Mouse (Mus musculus) left cerebral cortex, postnatal 14 days (tissue): ENCODE measurements around the gene 2610042L04Rik. TPM values are rescaled to one million over a fixed set of nuclear protein-coding genes. Genes with fewer than 3 reads are reported as not detected.
"Not testable (repeated sequence)": the region's sequence is repeated elsewhere in the genome, so short reads cannot be mapped to it uniquely, and the experiment has no call there.

ENCODE experiments used
- DNase-seq, 2 experiments: peaks; one replicate each; pipeline ENCODE4 v3.0.0; 2021 to 2022; ENCODE audit warnings: low spot score in 2 of 2, mixed read lengths in 1 of 2
- intact Hi-C: fragments of 180-260 bp; cut with DNase I; formaldehyde crosslinking; loops from one replicate; pipeline ENCODE4 v1.15.1; 2025
- long read RNA-seq, 2 experiments: library from polyadenylated mRNA; stranded (forward); transcript quantifications; one replicate each; pipeline ENCODE4 v2.0.0; 2021
- total RNA-seq, 2 experiments: library from RNA; stranded (reverse); gene quantifications; 2 replicates each; pipeline ENCODE4 v1.2.3; 2021

The 2610042L04Rik gene
- total RNA-seq: 1 to 10 TPM; 1.3 to 1.5 TPM
- long read RNA-seq, experiment 1: 0 reads
- long read RNA-seq, experiment 2: 0 reads

DNA sequence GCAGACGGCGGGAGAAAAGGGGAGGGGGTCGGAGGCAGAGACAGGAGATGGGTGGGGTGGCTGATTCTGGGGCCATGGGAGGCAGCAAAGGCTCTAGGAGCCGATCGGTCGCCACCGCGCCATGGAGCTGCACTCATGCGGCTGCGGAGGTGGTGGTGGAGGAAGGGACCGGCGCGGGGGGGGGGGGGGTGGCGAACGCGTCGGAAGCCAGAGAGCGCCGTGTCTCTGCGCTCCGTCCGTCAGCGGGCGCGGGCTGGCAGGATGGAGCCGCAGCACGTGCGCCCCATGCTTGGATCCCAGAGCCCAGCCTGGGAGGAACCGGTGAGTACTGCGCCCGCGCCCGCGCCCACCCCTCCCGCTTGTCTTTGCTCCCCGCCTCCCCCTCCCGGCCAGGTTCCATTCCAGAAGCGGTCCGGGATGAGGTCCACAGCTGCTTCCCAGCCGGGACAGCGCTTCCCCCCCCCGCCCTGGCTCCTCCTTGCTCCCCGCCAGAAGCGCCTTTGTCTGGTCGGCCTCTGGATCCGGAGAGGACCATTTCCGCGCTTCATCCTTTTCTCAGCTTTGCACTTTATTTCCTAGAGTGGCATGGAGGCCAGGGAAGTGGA lies at the start of gene 2610042L04Rik:
Gene 2610042L04Rik (plus strand): TSS at position 288 of the 605 bp plus-strand sequence.
- DNase-seq, intact Hi-C loops: not testable (repeated sequence)

- DNase-seq, intact Hi-C loops: not testable (repeated sequence)
These were observed 17.6 kb upstream of the 2610042L04Rik start, which contains the start of gene Gm3149 for GRCm38 (mm10) chr14:4316983-4317382. TSS of gene Gm3149 (plus strand) at chr14:4317283.

DNA sequence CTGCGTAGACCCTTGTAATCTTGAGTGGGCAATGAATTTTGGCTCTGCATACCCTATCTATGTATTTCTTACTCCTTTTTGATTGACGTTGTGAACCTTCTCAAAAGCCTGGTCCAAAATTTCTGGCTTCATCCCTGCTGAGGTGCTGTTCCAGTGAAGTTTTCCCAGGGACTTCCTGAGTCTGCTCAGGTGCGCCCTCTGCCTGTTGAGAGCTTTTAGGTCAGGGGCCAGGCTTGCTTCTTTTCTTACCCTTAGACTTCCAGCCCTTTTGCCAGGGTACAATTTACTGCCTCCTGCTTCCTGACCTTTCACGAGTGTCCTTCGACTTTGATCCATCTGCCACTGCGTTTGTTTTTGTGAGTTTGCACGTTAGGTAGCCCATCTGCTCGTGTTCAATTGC lies 943 bp downstream of the 2610042L04Rik start:
- intact Hi-C loops: not testable (repeated sequence)

DNA sequence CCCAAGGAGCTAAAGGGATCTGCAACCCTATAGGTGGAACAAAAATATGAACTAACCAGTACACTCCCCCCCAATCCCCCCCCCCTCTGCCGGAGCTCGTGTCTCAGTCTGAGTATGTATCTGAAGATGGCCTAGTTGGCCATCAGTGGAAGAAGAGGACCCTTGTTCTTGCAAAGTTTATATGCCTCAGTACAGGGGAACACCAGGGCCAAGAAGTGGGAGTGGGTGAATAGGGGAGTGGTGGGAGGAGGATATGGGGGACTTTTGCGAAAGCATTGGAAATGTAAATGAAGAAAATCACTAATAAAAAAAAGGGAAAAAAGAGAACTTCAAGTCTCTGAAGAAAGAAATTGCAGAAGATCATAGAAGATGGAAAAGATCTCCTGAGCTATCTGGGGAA lies 34.4 kb downstream of the 2610042L04Rik start:
- intact Hi-C loops, DNase-seq: not testable (repeated sequence)

More for the DNA sequence above, 943 bp downstream of the 2610042L04Rik start:
- not testable (repeated sequence) for DNase-seq

- DNase-seq, intact Hi-C loops: not testable (repeated sequence)
These were observed 35.1 kb downstream of the 2610042L04Rik start for GRCm38 (mm10) chr14:4369691-4370090.

- DNase-seq, intact Hi-C loops: not testable (repeated sequence)
These were observed 43.3 kb downstream of the 2610042L04Rik start for GRCm38 (mm10) chr14:4377871-4378270.

GRCm38 (mm10) chr14:4385606-4386005 lies 51.0 kb downstream of the 2610042L04Rik start:
- intact Hi-C loops: not testable (repeated sequence)

GRCm38 (mm10) chr14:4392841-4393530 lies 58.4 kb downstream of the 2610042L04Rik start:
- intact Hi-C loops, DNase-seq: not testable (repeated sequence)

More at GRCm38 (mm10) chr14:4385606-4386005, 51.0 kb downstream of the 2610042L04Rik start:
- DNase-seq: not testable (repeated sequence)

DNA sequence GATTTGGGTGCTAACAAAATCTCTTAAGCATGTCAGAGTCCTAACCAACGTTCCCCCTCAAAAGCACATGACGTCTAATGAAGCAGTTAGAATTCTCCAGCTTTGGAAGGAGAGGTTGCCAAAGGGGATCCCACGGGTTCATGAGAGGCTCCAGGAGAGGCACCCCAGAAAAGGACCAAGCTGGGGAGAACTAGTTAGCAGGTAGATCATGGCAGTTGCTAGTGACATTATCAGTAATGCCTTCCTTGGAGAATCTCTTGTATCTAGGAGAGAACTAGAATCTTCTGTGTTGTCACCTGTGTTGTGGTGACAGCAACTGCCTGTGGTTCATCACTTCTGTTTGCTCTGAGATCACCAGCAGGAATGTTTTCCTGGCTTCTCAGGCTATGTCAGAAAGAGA lies 62.7 kb downstream of the 2610042L04Rik start, which contains the start of gene Gm3159:
Gene Gm3159 (plus strand): TSS at position 301 of the 400 bp plus-strand sequence.
- intact Hi-C loops, DNase-seq: not testable (repeated sequence)

DNA sequence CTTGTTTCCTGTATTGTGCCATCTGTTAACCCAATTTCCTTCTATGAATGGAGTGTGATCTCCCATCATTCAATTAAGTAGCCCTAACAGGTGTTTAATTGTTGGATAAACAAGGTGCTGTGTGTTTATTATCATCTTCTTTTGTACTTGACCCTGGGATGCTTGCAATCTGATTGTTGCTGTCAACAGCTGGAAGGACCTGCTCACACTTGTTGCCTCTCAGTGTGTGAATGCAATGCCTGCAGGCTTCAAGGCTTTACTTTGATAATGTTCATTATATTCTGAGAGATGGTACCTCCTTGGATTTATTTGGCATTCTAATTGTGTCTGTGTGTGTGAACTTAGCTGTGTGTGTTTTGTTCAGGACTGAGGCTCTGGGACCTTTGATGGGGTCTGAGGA lies 64.1 kb downstream of the 2610042L04Rik start:
- DNase-seq, intact Hi-C loops: not testable (repeated sequence)

DNA sequence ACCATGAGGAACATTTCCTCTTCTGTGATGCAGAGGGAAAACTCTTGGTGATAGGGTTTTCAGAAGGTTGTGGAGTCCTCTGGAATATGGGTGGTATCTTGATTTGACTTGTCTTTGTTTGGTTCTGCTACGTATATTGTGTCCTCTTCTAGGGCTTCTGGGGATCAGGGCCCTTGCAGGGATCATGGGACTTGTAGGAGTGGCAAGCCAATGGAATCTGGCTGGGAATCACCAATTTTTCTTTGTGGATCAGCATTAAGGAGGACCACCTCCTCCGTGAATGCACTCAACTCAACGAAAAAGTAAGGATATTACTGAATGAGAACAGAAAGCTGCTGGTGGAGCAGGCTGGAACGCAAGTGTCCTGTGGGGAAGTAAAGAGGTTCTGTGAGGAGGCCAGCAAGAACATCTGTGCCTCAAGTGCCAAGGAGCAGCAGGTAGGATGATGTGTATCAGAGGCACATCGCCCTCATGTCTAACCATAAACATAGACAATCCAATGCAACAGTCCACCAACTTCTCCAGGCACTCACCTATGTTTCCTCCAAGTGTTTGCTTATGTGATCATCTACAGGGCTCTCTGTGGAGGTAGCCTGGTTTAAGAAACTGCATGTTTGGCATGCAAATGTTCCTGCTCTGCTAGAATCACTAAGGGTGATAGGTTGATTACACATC lies 65.7 kb downstream of the 2610042L04Rik start:
- intact Hi-C loops, DNase-seq: not testable (repeated sequence)

- intact Hi-C loops, DNase-seq: not testable (repeated sequence)
These were observed 66.7 kb downstream of the 2610042L04Rik start for GRCm38 (mm10) chr14:4401245-4401644.

DNA sequence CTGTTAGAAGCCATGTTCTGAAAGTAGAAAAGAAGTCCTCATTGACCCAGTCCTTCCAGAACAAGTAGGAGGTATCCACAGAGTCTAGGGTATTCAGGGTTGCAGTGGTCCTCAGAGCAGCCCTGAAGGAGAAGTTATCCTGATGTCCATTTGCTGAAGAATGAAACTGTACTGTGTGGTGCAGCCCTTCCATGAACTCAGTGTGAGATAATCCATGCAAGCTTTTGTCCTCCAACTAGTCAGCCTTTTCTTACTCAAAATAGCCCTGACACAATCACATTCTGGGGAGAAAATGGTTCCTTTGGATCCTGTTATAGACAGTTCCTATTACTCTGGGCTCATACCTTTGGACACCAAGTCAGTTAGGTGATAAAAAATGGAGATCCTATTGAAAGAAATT lies 69.3 kb downstream of the 2610042L04Rik start:
- DNase-seq: not testable (repeated sequence)

More for the DNA sequence above, 69.3 kb downstream of the 2610042L04Rik start:
- intact Hi-C loops: not testable (repeated sequence)

Other genes with a start within 250 kb of the 2610042L04Rik start
- 1 to 10 TPM; 1.2 to 2.4 TPM for gene Gm8108, start 224.2 kb upstream of the 2610042L04Rik start, total RNA-seq
- not detected for gene Gm3127, start 169.7 kb upstream of the 2610042L04Rik start, total RNA-seq
- gene Gm2974, start 152.2 kb upstream of the 2610042L04Rik start, total RNA-seq: 1 to 10 TPM in 1 of 2 experiments, under 1 TPM in 1; 0.95 to 1.4 TPM
- not detected for gene Gm3138, start 85.1 kb upstream of the 2610042L04Rik start, total RNA-seq
- gene Gm3149, start 17.5 kb upstream of the 2610042L04Rik start, total RNA-seq: not detected
- not detected for gene Gm3159, start 62.8 kb downstream of the 2610042L04Rik start, total RNA-seq
- under 1 TPM in 1 of 2 experiments, not detected in 1; 0.49 TPM for gene Gm3164, start 80.7 kb downstream of the 2610042L04Rik start, total RNA-seq
- gene Gm3173, start 96.2 kb downstream of the 2610042L04Rik start, total RNA-seq: not detected
- under 1 TPM in 1 of 2 experiments, not detected in 1; 0.19 TPM for gene Gm3182, start 147.0 kb downstream of the 2610042L04Rik start, total RNA-seq
- not detected for gene Gm3047, start 220.6 kb downstream of the 2610042L04Rik start, total RNA-seq